Mouse (Mus musculus) retina, adult 2 months (tissue): ENCODE results near the gene Cdca8.
"Not testable (repeated sequence)": the region's sequence is repeated elsewhere in the genome, so short reads cannot be mapped to it uniquely, and the experiment has no call there.

Experiments
- DNase-seq: peaks from one replicate; pipeline ENCODE4 v3.0.0-alpha.2; 2012; ENCODE audit warnings: low read depth, low spot score

The Cdca8 gene

DNA sequence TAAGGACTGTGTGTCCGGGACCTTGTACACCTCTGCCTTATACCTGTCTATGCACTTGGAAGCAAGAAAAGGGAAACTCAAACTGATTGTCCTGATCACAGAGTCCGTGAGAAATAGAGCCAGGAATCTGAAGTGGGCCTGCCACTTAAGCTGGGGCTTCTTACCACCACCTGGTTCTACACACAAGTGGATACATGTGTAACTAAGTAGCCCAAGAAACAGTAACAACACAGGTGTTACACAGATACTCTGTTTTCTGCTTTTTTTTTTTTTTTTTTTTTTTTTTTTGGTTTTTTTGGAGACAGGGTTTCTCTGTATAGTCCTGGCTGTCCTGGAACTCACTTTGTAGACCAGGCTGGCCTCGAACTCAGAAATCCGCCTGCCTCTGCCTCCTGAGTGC is at the start of gene Cdca8:
Cdca8 (minus strand) TSS at position 101 of the 400 bp plus-strand sequence.
- not testable (repeated sequence) for DNase-seq

DNA sequence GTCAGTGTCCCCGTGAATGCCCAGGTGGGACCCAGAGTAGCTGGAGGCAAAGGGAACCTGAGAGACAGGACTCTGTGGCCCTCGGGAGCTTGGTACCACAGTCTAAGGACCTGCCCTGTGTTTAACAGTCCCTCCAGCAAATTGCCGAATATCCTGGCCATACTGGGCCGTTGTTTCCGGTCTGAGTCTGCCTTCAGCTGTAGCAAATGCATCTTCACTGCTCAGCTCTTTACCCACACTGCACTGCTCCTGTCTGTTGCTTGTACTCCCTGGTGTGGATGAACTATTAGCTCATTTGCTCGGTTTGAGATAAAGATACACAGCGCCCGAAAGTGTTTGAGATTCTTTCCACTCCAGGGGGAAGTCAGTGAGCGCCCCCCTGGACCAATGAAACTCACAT is 49.3 kb upstream of the Cdca8 start:
- no peak for DNase-seq

DNA sequence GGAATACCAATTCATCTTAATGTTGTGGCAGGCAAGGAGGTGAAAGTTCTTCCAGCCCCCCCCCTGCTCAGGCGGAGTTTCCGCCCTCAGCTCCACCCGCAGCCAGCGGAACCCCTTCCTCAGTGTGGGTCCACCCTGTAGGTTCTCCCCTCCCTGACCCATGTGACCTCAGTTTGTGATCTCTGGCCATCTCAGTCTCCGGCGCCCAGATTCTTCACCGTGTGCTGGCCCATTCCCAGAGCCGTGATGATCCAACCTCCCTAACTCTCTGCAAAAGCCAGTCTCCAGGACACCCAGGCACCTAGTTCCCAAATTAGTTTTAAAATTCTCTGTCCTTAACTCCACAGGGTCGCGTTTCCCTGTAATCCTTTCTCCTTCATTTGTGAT is 48.6 kb upstream of the Cdca8 start:
- no peak for DNase-seq

DNA sequence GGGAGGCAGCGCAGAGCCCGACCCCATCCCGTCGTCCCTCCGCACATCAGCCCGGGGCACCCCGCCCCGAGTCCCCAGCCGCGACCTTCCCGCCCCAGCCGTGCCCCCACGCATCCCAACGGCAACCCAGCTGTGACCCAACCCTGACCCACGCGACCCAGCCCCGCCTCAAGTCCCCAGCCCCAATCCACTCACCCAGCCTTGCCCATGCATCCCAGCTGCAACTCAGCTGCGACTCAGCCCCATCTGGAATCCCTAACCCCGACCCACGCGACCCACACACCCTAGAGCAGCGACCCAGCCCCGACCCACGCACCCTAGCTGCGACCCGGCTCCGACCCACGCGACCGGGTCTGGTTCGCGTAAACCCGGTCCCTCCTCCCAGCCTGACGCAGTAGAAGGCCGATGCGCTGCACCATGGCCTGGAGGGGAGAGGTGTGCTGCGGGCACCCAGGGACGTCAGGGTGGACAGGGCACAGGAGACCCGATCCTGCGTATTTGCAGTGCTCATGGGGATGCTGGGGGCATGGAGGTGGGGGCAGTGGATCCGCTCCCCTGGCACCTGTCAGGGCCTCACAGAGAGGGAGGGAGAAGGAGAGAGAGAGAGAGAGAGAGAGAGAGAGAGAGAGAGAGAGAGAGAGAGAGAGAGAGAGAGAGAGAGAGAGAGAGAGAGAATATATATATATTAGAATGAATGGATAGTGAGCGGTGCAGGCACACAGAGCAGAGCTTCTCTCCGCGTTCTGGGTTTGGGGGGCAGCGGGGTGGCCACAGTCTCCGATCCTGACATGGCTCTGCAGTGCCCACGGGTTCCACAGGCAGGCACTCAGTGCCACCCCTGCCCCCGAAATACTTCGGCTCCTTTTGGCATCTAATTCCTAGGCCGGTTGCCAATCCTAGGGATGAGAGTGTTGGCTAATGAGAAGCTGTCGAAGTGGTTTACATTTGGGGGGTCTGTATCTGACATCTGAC is 47.9 kb upstream of the Cdca8 start:
- DNase-seq, result no peak

DNA sequence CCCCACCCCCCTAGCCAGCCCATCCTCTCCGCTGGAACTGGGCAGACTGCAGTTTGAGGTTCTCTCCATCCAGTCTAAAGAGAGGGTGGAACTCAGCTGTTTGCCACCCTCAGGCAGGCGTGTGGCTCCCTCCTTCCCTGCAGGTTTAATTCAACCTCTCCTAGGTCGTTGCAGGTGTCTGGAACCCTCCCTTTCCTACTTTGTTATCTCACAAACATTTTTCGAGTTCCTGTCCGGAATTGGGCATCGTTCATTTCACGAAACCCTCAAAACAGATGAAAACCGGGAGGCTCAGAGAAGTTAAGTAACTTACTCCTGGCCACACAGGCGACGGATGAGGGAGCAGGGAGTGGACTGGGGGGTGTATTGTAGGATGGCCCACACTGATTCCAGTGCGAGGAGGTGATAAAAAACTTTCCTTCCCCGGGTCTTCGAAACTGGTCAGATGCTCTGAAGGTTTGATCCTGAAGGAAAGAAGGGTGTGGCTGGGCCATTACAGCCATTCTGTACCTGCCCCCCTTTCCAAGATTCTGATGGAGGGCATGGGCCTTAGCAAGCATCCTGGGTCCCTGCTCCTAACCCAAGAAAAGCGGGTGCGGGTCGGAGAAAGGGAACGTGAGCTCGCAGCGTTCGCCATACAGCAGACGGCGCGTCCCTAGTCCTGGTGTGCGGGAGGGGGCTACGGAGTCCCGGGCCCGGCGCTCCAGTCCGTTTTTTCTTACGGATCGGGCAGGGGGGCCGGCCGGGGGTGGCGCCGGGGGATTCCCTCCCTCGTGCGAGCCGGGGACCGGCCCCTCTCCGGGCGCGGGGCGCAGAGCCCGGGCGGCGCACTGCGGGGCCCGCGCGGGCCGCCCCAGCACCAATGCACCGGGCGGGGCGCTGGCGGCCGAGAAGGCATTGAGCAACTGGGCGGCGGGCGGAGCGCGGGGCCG is 46.8 kb upstream of the Cdca8 start, which contains the start of gene Rspo1:
Rspo1 (plus strand) TSS at position 760 of the 932 bp plus-strand sequence.
- no peak for DNase-seq

DNA sequence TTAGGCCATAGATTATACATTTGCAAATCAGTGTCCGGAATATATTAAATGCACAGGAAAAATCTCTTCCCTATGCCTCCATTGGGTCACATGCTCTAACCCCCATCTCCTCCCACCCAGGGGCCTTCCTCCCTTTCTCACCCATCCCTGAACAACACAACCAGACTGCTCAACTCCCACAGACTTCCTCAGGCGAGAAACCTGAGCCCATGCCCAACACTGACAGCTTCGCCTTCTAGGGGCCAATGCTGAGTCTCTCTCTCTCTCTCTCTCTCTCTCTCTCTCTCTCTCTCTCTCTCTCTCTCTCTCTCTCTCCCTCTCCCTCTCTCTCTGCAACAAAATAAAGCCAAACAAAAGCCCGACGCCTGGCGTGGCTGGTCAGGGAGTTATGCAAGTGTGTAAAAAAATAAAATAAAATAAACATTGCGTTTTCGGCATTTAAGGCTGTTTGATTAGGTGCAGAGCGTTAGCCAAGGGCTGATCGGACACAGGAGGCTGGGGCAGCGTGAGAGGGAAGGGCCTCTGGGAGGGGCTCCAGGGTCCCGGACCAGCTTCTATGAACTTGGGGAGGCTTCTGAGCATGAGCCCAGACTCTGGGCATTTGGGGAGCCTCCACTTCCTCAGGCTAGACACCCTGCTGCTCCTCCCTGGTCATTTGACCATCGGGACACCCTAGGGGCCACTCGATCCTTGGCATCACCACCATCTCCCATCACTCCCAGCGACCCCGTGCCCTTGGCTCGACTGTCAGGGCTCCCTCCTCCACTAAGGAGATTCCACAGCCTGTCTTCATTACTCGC is 46.0 kb upstream of the Cdca8 start:
- no peak for DNase-seq

DNA sequence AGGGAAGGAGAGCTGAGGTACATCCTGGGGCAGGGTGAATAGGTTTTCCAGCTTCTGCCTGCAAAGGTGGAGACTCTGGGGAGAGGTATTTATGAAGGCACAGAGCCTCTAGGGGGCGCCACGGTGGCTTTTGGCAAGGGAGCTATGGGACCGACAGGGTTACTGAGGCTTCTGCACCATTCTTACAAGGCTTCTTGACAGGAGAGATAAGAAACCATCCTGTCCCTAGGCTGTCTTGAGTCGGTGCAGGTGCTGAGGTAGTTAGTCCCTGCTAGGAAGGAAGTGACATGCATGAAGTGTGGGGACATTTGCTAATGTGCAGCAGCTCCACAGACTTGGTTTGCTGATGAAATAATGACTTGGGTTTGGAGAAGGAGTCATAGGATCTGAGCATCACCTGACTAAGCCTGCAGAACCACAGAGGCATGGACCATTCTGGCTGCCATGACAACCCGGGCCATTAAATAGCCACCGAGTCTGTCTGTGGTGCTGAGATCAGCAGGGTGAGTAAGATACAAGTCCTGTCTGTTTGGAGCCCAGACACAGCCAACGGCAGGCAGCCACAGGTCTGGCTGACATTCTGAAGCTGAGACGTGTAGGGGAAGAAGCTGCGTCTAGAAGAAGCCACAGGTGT is 44.9 kb upstream of the Cdca8 start:
- no peak for DNase-seq

DNA sequence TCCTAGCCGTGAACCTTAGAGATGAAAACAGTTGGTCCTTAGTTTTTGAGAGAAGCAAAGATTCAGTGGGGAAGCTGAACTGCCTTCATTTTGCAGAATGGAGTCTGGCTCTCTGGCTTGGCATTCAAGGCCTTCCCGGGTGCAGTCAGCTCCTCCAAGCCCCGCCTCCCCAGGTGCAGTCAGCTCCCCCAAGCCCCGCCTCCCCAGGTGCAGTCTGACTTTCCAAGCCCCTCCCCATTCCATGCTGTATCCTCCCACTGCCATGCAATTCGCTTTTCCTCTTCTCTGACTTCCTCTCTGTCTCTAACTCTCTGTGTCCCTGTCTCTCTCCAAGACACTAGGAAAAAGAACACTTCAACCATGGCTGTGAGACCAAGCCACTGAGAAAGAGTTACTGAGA is 39.1 kb upstream of the Cdca8 start:
- DNase-seq, result no peak

DNA sequence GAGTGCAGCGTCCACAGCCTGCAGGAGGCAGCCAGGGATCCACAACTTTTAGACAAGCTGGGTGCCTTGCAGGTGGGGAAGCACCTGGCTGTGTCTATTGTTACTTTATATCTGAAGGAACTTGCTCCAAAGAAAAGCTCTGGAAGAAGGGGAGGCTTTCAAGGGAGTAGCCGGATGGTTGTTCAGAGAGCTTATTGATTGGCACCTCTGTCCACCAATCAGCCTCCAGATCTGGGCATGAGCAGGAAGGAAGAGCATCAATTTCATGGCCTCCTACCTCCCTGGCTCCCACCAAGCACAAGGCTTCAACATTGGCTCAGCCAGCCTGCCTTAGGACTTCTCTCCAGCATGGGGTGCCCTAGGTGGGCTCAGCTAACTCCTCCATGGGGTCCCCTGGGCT is 34.2 kb upstream of the Cdca8 start:
- no peak for DNase-seq

DNA sequence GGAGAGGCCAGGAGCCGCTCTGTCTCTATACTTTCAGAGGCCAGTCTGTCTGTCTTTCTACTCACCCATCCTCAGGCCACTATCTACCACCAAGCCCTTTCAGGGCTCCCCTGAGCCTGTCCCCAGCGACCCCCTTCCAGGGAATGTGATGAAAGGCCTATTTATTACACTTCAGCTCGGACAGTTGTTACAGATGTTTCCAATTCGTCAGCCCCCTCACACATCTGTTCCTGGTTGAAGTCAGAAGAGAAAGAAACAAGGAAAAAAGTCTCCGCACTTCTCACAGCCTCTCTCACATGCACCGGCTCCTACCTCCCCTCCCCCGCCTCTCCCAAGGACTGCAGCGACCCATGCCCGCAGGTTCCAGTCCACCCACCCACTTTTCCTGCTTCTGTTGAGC is 33.2 kb upstream of the Cdca8 start:
- no peak for DNase-seq

DNA sequence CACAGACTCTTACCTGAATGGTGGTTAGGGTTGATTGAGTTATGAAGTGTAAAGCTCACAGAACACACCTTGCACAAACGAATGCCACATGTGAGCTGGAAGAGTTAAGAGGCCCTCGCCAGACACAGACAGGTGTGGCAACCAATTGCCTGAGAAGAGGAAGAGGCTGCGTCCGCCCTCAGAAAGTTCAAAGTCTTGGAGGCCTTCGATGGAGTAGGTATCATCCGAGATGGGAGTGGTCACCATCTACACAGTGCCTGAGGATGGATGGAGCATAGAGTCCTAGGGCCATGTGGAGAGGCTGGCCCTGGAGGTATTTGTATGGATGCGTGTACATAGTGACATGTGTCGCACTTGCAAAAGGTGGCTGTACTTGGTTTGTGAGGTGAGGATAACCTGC is 32.0 kb upstream of the Cdca8 start:
- no peak for DNase-seq

DNA sequence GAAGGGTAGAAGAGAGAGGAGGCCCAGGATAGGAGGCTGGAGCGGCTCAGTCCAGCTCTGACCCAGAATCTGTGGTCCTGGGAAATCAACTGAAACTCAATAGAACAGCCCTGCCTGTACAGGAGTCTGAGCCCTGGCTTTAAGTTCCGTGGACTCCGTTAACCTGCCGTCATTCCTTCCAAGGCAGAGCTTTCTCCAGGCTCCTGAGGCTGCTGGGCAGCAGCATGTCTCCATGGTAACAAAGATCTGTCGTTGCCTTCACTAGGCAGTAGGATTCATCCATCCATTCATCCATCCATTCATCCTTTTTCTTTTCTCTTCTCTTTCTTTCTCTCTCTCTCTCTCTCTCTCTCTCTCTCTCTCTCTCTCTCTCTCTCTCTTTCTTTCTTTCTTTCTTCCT is 31.6 kb upstream of the Cdca8 start:
- no peak for DNase-seq

DNA sequence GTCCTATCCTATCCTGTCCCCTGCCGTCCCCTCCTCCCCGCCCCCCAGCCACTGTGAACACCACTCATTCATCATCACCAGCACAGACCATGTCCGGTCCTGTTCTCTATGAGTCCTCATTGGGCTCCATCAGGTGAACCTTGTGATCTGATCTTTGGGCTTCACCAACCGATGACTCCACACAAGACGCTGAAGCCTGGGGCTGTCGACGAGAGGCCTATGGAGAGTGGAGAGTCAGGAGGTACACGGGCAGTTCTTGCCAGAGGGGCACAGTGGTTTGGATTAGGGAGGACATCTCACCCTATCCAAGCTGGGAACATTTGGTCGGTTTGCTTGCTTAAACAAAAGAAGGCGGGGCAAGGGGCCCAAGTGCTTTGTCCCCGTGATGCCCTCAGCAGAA is 31.1 kb upstream of the Cdca8 start:
- no peak for DNase-seq

DNA sequence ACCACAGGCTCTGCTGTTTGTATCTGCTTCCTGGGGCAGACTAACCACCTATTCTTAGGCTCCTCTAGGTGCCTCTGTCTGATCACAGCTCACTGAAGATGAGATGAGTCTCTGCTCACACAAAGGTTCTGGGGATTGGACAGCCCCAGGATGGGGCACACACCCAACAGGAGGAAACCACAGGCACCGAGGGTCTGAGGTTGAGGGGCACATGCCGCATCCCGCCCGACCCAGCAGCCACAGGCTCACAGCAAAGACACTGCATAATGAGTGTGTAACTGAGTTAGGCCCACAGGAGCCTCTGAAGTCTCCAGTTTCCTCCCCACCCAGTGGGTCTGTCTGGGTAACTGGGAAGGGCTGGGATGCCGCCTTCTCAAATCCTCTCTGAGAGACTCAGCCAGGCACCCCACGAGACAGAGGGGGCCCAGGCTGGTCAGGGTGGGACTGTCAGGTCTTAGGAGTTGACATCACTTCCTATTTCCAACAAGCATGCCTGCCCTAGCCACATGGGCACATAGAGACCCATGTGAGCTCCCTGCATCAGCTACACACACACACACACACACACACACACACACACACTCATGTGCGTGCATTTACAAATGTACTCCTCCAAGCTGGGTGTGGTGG is 30.2 kb upstream of the Cdca8 start:
- no peak for DNase-seq

DNA sequence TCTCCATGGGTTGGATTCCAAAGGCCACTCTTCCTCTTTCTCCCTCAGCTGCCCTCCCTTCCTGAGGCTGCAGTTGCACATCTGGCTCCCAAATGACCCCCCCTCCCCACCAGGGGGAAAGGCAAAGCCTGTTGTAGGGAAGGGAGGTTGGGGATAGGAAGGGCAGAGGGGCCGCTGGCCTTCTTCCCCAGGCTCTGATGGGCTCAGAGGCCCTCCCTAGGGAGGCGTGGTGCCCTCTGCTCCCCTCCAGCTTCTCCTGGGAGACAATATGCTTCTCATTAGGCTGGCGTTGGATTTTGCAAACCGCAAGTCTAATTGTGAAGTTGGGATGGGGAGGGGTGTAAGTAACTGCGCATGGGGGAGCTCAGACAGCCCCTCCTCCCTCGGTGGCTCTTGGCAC is 29.6 kb upstream of the Cdca8 start:
- no peak for DNase-seq

DNA sequence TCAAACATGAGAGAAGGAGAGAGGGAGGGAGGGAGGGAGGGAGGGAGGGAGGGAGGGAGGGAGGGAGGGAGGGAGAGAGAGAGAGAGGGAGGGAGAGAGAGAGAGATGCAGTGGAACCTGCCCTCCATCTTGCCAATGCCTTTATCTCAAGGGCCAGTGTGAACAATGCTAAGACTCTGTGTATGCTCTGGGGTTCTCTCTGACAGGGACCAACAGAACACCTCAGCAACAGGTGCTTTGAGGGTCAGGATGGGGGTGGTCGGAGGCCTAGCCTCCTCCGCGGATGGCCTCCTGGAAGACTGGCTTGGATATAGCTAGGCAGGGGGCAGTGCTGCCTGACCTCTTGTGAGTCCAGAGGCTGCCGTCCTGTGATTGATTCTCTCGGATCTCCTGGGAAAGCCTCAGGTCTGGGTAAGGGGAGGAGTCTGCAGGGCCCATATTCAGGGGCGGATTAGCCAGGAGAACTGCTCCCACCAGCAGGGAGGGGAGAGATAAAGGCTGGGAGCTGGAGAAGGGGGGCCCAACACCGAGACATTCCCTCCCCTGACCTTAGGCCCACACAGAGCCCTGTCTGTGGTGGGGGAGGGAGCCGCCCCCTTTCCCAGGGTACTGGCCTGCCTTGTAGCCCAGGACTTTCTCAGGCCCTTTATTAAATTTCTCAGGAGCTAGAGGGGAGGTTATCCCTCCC is 25.9 kb upstream of the Cdca8 start:
- DNase-seq, result no peak

DNA sequence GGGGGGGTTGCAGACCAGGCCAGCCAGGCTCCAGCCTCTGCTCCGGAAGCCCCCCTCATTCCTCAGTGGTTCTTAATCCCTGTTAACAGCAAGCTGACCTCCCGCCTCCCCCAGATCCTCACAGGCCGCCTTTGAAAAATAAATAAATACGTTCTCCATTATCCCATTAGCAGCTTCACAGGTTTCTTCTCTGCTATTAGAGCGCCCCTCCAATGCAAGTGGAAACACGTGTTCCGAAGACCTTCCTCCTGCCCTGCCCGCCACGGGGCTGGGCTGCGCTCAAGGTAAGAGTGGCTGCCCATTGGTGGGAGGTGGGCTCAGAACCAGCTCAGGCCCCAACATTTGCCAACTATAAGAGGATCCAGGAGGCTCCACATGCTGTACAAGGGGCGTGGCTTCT is 23.5 kb upstream of the Cdca8 start:
- DNase-seq, result no peak

DNA sequence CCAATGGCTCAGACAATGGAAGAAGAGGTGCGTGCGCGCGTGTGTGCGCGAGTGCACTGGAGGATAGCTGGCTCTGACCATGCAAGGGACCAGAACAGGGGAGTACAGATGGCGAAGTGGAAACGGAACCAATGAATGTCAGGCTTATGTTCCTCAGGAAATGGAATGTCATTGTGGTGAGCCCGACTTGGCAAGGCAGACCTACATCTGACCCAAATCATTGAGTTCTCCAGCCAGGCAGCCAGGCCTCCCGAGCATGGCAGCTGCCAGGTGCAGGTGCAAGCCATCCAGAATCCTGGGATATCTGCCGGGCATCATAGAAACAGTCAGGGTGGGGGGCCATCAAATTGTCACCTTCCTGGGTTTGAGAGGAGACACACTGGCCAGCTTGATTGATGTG is 21.8 kb upstream of the Cdca8 start:
- no peak for DNase-seq

DNA sequence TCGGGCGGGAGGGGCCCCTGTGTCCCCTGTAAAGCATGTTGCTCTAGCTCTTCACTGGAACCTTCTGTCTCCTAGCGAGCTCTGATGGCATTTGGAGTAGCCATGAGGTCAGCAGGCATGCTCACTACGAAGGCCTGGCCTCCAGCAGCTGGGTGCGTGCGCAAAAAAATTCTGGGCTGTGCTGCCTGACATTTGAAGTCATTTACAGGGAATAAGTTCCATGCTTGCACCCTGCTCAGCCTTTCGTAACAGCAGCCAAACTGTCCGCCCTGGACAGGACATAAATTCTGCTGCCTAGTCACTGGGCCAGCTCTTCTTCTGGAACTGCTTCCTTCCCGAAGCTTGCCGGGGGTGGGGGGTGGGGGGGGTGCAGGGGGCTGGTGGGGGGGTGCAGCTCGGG is 20.0 kb upstream of the Cdca8 start:
- DNase-seq, result no peak

DNA sequence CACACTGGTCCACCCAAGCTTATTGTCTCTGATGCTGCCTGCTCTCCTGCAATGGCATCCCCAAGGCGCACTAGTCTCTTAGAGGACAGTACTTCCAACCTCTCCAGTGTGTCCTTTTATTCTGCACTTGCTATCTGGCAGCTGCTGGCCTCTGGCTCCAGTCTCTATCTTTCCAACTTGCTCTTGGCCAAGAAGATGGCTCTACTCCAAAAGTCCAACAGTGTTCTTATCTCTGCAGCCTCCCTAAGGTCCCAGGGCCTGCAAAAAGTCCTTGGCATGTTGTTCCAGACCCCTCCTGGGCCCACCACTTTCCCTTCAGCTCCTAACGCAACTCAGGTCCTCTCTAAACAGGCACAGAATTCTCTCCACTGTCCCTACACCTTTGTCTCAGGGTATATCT is 18.2 kb upstream of the Cdca8 start:
- no peak for DNase-seq
